Mouse (Mus musculus) spleen, adult 12 weeks (tissue): ENCODE results near the gene Pum1.
"Not testable (repeated sequence)": the region's sequence is repeated elsewhere in the genome, so short reads cannot be mapped to it uniquely, and the experiment has no call there.

Source experiments
- DNase-seq: peaks from one replicate; pipeline ENCODE4 v3.0.0; 2022; ENCODE audit warnings: low spot score

Gene Pum1

DNA sequence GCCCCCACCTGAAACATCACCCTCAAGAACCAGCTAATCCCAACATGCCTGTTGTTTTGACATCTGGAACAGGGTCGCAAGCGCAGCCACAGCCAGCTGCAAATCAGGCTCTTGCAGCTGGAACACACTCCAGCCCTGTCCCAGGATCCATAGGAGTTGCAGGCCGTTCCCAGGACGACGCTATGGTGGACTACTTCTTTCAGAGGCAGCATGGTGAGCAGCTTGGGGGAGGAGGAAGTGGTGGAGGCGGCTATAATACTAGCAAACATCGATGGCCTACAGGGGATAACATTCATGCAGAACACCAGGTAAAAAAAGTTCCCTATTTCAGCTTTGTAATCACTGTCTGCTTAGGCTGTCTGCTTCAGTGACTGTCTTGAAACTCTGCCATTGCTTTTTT, 5.9 kb downstream of the Pum1 start:
- DNase-seq = no peak

DNA sequence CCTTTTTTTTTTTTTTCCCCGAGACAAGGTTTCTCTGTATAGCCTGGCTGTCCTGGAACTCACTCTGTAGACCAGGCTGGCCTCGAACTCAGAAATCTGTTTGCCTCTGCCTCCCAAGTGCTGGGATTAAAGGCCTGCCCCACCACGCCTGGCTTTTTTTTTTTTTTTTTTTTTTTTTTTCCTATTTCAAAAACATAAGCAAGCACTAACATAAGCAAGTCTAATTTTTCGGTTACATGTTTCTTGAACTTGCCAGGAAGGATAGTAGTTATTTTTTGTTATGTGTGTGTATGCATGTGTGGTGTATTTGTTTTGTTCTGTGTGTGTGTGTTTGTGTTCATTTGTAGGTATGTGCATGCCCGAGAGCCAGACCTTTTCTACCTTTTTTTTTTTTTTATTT, 6.9 kb downstream of the Pum1 start:
- DNase-seq = not testable (repeated sequence)

DNA sequence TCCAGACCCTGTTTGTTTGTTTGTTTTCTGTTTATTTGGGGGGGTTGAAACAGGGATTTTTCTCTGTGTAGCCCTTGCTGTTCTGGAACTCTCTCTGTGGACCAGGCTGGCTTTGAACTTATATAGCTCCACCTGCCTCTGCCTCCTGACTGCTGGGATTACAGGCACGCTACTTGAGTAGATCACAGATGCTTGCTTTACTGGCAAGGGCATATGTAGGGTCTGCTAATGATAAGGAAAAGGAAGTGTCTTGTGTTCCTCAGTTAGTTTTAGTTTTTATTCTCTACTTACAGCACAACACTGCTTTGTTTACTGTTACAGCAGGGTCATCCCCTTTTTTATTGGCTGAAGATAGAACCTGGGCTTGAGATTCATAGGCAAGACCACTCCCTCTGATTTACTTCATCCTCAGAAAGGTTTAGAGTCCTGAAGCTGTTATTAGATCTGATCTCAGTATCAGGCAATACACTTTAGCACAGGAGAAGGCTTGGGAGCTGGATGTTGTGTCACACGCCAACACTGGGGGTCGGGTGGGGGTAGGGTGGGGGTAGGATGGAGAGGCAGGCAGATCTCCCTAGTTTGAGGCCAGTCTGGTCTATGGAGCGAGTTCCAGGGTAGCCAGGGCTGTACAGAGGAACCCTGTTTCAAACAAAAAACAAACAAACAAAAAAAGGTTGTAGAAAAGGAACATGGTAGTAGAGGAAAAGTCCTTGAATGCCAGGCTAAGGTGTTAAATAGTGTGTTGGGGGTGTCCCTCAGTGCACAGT, 8.1 kb downstream of the Pum1 start:
- no peak for DNase-seq

DNA sequence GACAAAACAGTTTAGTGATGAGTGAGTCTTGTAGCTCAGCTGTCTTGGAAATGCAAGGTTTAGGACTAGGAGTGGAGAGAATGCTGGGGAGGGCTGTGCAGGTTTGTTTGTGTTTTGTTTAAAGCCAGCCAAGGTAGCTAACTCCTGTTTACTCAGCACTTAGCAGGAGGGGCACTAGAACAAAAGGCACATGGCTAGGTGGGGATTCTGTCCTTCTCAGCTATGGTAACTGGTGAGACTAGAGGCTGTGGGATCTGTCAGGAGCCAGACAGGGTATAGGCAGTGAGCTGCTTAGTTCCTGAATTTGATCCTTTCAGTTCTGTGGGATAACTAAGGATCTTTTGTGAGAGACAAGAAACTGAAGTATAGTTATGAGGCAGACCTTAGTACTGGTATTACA, 9.0 kb downstream of the Pum1 start:
- no peak for DNase-seq

DNA sequence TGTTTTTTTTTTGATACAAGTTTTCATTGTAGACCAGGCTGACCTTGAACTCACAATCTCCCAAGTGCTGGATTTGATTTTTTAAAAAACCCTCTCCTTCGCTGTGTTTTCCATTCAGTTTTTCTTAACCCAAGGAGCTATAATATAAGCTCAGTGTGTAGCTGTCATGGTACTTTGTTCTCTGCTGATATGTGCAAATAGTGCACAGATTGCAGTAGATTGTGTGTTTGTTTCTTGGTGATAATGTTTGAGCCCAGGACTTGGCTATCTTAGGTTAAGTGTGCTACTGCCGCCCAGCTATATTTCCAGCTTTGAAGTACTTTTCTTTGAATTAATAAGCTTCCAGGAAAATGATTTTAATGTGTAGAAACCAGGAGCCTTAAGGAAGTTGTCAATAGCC, 13.6 kb downstream of the Pum1 start:
- no peak for DNase-seq

GRCm38 (mm10) chr4:130678149-130678548, 15.0 kb downstream of the Pum1 start:
- no peak for DNase-seq

DNA sequence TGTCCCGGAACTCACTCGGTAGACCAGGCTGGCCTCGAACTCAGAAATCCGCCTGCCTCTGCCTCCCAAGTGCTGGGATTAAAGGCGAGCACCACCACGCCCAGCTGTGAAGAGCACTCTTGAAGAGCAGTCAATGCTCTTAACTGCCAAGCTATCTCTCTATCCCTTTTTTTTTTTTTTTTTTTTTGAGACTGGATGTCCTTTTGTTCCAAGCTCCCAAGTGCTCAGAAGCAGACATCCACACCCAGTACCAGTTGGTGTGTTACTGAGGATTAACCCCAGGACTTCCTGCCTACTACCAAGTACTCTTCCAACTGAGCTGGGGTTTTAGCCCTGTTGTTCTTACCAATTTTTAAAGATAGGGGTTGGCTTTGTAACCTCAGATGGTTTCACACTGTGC, 17.6 kb downstream of the Pum1 start:
- DNase-seq = no peak

DNA sequence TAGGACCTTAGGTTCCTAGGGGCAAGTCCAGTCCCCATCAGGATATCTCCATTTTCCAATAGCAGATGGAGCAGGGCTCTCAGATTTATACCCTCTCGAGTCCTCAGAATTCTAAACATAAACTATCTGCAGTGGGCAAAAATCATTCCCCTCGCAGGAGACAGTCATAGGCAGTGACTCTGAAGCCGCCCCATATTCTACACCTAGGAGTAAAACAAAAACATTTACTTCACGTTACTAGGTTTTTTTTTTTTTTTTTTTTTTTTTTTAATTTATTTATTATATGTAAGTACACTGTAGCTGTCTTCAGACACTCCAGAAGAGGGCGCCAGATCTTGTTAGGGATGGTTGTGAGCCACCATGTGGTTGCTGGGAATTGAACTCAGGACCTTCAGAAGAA, 19.9 kb downstream of the Pum1 start:
- not testable (repeated sequence) for DNase-seq

GRCm38 (mm10) chr4:130693936-130694335, 30.8 kb downstream of the Pum1 start:
- DNase-seq = no peak

DNA sequence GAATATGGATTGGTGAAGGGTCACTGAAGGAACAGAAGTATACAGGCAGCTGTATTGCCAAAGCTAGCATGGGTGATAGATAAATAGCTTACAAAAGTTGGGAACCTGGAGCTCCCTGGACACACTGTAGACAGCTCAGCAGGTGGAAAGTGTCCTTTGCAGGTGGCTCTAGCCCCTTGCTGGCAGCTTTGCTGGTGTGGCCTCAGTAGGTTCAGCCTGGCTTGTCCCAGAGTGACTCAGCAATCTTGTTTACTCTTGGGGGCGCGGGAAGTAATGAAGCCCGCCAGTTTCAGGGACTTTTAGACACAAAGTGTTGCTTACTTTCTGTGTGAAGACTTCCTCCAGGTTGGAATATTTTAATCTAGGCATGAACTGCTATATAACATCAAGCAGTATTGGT, 31.9 kb downstream of the Pum1 start:
- DNase-seq = no peak

DNA sequence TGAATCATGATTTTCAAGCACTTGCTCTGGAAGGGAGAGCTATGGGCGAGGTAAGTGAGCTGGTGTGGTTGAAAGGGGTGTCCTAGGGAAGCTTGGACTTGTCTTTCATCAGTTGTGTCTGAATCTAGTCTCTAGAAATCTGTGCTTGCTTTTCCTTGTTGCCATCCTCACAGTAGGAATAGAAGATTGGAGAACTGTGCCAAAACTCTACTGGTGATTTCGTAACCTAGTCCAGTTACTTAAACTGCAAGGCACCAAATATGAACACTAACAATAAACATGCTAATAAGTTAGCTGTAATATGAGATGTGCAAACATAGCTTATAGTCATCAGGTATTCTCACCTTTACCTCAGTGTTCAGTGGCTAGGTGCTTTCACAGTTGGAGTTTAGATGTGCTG, 37.9 kb downstream of the Pum1 start:
- DNase-seq = no peak

DNA sequence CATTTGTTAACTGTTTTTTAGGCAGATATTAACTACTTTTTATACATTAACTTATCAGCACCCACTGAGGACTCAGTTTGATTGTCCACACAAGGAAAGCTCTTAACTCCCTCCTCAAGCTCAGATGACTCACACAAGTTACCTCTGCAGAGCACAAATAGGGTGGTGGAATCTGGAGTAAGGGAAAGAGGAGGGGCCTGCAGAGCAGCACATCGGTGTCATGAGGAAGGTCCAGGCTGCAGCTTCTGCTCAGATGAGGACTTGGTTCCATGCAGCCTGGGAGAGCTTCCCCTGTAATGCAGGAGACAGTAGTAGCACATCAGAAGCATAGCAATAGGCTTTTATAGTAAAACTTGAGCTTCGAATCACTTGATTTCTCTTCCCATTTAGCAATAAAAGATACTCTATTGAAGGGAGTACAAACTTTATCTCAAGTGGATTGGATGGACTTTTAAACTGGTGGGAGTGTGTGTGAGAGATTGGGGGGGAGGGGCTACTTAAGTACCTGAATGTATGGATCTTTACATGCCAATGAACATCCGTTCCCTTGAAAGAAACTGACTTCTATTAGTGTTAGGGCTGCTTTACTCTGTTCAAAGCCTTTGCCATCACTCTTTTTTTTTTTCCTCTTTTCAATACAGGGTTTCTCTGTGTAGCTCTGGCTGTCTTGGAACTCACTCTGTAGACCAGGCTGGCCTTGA, 39.9 kb downstream of the Pum1 start:
- DNase-seq = no peak

GRCm38 (mm10) chr4:130703601-130704000, 40.5 kb downstream of the Pum1 start:
- no peak for DNase-seq

DNA sequence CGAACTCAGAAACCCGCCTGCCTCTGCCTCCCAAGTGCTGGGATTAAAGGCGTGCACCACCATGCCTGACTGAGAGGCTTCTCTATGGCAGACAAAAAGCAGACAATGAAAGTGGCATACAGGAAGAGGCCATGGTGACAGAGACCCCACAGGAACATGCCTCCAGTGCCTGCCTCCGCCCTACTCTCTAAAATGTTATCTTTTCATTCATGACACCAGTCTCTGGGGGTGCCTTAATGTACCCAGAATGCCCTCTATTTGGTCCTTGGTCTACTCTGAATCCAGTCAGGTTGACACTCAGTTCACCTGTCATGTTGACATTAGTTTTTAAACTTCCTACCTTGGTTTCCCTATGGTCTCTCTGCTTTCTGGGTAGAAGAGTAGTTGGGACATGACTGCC, 41.5 kb downstream of the Pum1 start:
- no peak for DNase-seq

- DNase-seq = no peak
Observed at GRCm38 (mm10) chr4:130706215-130707000, 43.3 kb downstream of the Pum1 start.

DNA sequence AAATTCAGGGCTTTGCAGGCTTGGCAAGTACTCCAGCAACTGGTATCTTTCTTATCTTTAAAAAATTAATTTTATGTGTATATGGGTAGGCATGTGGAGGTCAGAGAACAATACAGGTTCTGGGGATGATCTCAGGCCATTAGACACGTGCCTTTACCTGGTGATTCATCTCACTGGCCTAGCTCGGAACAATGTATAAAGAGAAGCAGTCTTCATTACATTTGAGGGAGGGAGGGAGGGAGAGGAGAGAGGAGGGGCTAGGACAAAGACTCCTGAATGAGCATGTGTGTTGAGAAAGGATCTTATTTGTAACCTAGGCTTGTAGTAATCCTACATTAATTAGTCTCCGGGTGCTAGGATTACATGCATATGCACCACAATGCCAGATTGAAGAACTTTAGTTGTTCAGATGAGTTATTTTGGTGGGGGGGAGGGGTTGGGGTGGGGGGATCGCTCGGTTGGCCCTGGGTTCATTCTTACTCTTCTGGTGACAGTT, 48.3 kb downstream of the Pum1 start:
- DNase-seq = no peak

DNA sequence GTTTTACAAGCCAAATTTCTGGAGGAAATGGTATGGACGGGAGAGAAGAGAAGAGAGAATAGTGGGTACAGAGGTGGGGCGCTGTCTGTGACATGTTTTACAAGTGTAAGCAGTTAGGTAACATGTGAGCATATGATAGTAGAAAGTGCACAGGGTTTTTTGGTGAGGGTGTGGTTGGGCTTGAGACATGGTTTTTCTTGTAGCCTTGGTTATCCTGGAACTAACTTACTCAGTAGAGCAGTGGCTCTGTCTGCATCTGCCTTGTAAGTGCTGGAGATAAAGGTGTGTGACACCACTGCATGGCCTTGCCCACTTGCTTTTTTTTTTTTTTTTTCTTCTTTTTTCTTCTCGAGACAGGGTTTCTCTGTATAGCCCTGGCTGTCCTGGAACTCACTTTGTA, 49.2 kb downstream of the Pum1 start:
- peak; percentile 21 for DNase-seq

DNA sequence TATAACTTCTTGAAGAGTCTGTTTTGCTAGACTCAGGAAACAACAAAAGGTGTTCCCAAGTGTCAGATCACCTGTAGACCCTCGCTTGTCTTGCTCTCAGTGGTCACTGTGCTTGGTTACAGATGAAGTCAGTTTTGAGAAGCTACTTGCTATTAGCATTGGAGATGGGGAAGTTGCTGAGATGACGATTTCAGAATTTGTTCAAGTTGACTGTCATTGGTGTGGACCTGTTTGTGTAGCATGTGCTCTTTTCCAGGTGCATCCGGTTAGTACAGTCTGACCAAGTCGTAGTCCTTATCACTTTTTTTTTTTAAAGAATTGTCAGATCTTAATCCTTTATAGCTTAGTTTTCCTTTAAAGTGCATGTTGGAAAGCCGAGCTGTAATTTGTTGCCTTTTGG, 50.3 kb downstream of the Pum1 start:
- no peak for DNase-seq

GRCm38 (mm10) chr4:130715126-130715525, 52.0 kb downstream of the Pum1 start:
- DNase-seq = peak; percentile 60

DNA sequence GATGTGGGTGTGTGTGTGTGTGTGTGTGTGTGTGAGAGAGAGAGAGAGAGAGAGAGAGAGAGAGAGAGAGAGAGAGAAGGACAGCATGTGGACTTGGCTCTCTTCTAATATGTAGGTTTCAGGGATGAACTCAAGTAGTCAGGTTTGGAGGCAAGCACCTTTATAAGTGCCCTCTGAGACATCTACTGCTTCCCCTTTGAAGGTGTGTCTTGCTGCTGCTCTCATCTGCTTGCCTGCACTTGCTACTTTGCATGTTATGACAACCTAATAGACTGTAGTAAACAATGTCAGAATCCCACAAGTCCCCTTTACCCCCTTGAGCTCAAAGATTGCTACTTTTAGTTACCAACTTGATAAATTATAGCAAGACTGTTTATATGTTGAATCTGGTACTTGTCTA, 52.5 kb downstream of the Pum1 start:
- no peak for DNase-seq

GRCm38 (mm10) chr4:130719348-130719747, 56.2 kb downstream of the Pum1 start:
- no peak for DNase-seq

DNA sequence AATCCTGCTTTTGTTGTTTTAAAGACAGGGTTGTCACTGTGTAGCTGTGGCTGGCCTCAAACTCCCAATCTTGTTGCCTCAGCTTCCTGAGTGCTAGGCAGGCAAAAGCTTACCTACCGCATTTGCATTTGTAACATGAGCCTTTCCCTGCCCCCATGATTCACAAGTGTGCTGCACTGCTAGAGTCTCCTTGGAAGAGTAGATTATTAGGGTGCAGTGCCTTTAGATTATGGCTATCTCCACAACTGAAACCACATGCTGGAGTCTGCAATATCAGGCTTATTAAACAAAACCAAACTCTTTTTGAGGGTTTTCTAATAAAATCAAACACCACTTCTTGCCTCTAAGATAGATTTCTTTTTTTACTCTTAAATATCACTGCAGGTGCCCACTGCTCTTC, 59.5 kb downstream of the Pum1 start:
- no peak for DNase-seq

- DNase-seq = no peak
Observed at GRCm38 (mm10) chr4:130726118-130726517, 63.0 kb downstream of the Pum1 start.
